Mouse (Mus musculus) olfactory bulb, adult 2 months (tissue): ENCODE data around the gene Lrrc28.

Experiments
- CTCF ChIP-seq: fragments of 200-500 bp; IDR thresholded peaks from 2 replicates; pipeline ENCODE4 v1.5.1; 2012; ENCODE audit warnings: low read depth, mild to moderate bottlenecking, low read length, moderate library complexity; ENCODE audit not compliant: insufficient read depth
- POLR2A ChIP-seq: fragments of 200-500 bp; IDR thresholded peaks from 2 replicates; pipeline ENCODE4 v1.6.1; 2012; ENCODE audit warnings: mild to moderate bottlenecking, low read depth, low read length, moderate library complexity; ENCODE audit not compliant: insufficient read depth

DNA sequence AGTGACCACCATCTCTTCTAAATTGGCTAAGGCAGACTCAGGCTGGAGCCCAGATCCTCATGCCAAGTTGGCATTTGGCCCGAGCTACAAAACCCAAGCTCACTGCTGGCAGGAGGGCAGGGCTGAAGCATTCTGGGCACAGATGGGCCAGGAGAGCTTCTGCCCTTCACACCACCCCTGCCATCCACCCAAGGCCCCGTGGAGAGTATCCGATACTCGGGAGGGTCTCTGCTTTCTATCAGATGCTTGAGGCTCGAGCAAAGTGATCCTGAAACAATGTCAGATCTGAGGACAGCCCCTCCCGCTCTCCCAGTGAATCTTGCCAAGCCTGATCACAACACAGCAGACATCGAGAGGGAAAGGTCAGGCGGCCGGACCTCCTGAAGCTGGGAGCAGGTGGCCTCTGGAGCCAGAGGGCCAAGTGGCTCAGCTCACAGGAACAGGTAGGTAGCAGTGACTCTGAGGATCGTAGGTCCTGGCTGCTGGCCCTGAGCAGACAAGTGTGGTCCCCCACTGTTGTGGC, 157.1 kb downstream of the Lrrc28 start:
- TF ChIP-seq CTCF = no peak
- TF ChIP-seq POLR2A = no peak
